18 mouse cellular contexts compared by ENCODE assay signal in the genomic region with DNA sequence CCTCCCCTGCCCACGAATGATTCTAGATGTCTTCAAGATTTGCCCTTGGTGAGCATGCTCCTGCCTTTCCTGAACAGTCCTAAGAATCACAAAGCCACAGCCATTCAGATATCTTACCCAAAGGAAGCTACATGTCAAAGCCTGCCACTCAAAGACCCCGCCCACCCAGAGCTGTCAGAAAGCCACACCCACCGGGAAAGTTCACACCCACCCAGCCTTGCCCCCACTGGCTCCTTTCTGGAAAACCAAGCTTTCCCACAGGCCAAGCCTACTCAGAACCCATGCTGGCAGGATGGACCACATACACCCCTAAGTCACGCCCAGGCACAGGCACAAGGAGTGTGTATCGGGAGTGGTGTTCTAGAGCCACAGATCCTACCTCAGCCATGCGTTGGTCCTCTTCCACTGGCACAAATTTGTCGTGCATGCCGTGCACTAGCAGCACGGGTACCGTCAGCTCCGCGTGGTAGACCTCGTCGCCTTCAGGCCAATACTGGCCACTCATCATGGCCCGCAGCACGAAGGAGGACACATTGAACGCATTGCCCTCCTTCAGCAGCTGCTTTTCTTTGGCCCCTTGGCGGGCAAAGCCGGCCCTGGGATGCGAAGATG. TPM values are rescaled to one million over a fixed set of nuclear protein-coding genes. Genes with fewer than 3 reads are reported as not detected.
A peak's percentile ranks its signal among the peaks of the same experiment; 100 is the strongest.
DNase-seq lines count a peak whose midpoint lies in the region; ATAC-seq and TF ChIP-seq lines count a peak whose summit lies in the region.
"Had no signal": no experiment of that assay in that cellular context is flagged by ENCODE, and none has a peak within 500 bp of the region (broad histone marks: within the 10 kb centered on the region; RNA-seq: fewer than 3 reads in every experiment).

No protein-coding gene starts in this region.

- peaks cover 8% of the 10 kb centered on the region for H3K4me1 ChIP-seq in forebrain, embryonic 14.5 days (ENCODE audit: control insufficient read depth, insufficient read depth, low read length)
- peaks cover 31% of the 10 kb centered on the region for H3K4me1 ChIP-seq in forebrain, embryonic 13.5 days
- peaks cover 9% of the 10 kb centered on the region; the same call in 1 of the 2 replicates for H3K4me1 ChIP-seq in midbrain, embryonic 11.5 days (ENCODE audit: control insufficient read depth, insufficient read depth, low read length)
- peaks cover 21% of the 10 kb centered on the region for H3K4me1 ChIP-seq in midbrain, embryonic 16.5 days (ENCODE audit: control insufficient read depth, insufficient read depth, low read length)
- peaks cover 8% of the 10 kb centered on the region for H3K4me1 ChIP-seq in ES-Bruce4 (ENCODE audit: control insufficient read depth, insufficient read depth, low read length)

- TF ChIP-seq POLR2A in ES-Bruce4 (IDR thresholded peaks at IDR 0.05; ENCODE audit: insufficient read depth, low read length), result no peak

- no peak overlapping the region for H3K27ac ChIP-seq in forebrain, embryonic 14.5 days (ENCODE audit: low read depth, low read length)
- H3K27ac ChIP-seq in forebrain, embryonic 13.5 days, result no peak overlapping the region
- H3K27ac ChIP-seq in midbrain, embryonic 11.5 days (ENCODE audit: low read depth, low read length), result no peak overlapping the region
- H3K27ac ChIP-seq in midbrain, embryonic 16.5 days (ENCODE audit: low read length), result no peak overlapping the region
- H3K27ac ChIP-seq in ES-Bruce4 (ENCODE audit: insufficient read depth, low read length), result no peak overlapping the region
- H3K27ac ChIP-seq: embryonic facial prominence, embryonic 12.5 days; heart, embryonic 13.5 days; hindbrain, embryonic 10.5 days; limb, embryonic 13.5 days; midbrain, embryonic 10.5 days; neural tube, embryonic 13.5 days had no signal

- no peaks in the 10 kb centered on the region for H3K9me3 ChIP-seq in forebrain, embryonic 14.5 days (replicated peaks; ENCODE audit: control insufficient read depth, low read length)
- H3K9me3 ChIP-seq in forebrain, embryonic 13.5 days (replicated peaks), result no peaks in the 10 kb centered on the region
- no peaks in the 10 kb centered on the region for H3K9me3 ChIP-seq in midbrain, embryonic 11.5 days (ENCODE audit: control insufficient read depth, low read length)
- H3K9me3 ChIP-seq in midbrain, embryonic 16.5 days (replicated peaks; ENCODE audit: control insufficient read depth, low read length, poor library complexity, severe bottlenecking), result no peaks in the 10 kb centered on the region; the same call in 1 of the 2 replicates
- H3K9me3 ChIP-seq in ES-Bruce4 (replicated peaks; ENCODE audit: control insufficient read depth, insufficient read depth, low read length, poor library complexity, severe bottlenecking), result no peaks in the 10 kb centered on the region
- H3K9me3 ChIP-seq: embryonic facial prominence, embryonic 12.5 days; heart, embryonic 13.5 days; hindbrain, embryonic 10.5 days; limb, embryonic 13.5 days; midbrain, embryonic 10.5 days; neural tube, embryonic 13.5 days had no signal

- WGBS in forebrain, embryonic 14.5 days, result 90% methylated on average over 20 of the region's 20 CpGs
- WGBS in forebrain, embryonic 13.5 days, result 84% methylated on average over 20 of the region's 20 CpGs
- WGBS in midbrain, embryonic 11.5 days, result 84% methylated on average over 20 of the region's 20 CpGs
- WGBS in midbrain, embryonic 16.5 days, result 87% methylated on average over 20 of the region's 20 CpGs

- H3K4me3 ChIP-seq in forebrain, embryonic 14.5 days (ENCODE audit: low read depth, low read length), result no peak overlapping the region
- H3K4me3 ChIP-seq in forebrain, embryonic 13.5 days, result no peak overlapping the region
- H3K4me3 ChIP-seq in midbrain, embryonic 11.5 days (ENCODE audit: low read depth, low read length), result no peak overlapping the region
- H3K4me3 ChIP-seq in midbrain, embryonic 16.5 days (ENCODE audit: low read depth, low read length), result no peak overlapping the region
- peak overlapping the region; percentile 19 for H3K4me3 ChIP-seq in ES-Bruce4 (ENCODE audit: low read depth, low read length)
- H3K4me3 ChIP-seq: embryonic facial prominence, embryonic 12.5 days; heart, embryonic 13.5 days; hindbrain, embryonic 10.5 days; limb, embryonic 13.5 days; neural tube, embryonic 13.5 days had no signal

- no peak for TF ChIP-seq CTCF in ES-Bruce4 (IDR thresholded peaks at IDR 0.05; ENCODE audit: low read depth, low read length)

- peaks cover 50% of the 10 kb centered on the region for H3K36me3 ChIP-seq in forebrain, embryonic 14.5 days (ENCODE audit: control insufficient read depth, insufficient read depth, low read length)
- H3K36me3 ChIP-seq in forebrain, embryonic 13.5 days (ENCODE audit: poor library complexity, severe bottlenecking), result peaks cover 54% of the 10 kb centered on the region
- H3K36me3 ChIP-seq in midbrain, embryonic 11.5 days (ENCODE audit: control insufficient read depth, insufficient read depth, low read length), result peaks cover 2% of the 10 kb centered on the region; the same call in 1 of the 2 replicates
- H3K36me3 ChIP-seq in midbrain, embryonic 16.5 days (ENCODE audit: control insufficient read depth, insufficient read depth, low read length), result peaks cover 20% of the 10 kb centered on the region
- no peaks in the 10 kb centered on the region for H3K36me3 ChIP-seq in ES-Bruce4 (ENCODE audit: control insufficient read depth, insufficient read depth, low read length, poor library complexity, severe bottlenecking)

- no peak for DNase-seq in forebrain, embryonic 14.5 days (ENCODE audit: low spot score)
- DNase-seq in midbrain, embryonic 11.5 days (ENCODE audit: low spot score, missing footprints), result peak; percentile 10
- peak; percentile 75 for DNase-seq in ZHBTc4 (ENCODE audit: low read depth, low spot score)
- DNase-seq: adrenal gland, postnatal 14 days; kidney, adult 2 months; kidney, postnatal 14 days; lung, postnatal 10 days; right cerebral cortex, postnatal 4 days had no signal

- ATAC-seq in forebrain, embryonic 14.5 days, result no peak
- ATAC-seq in forebrain, embryonic 13.5 days, result no peak
- ATAC-seq in midbrain, embryonic 11.5 days (ENCODE audit: low FRiP score), result no peak
- no peak for ATAC-seq in midbrain, embryonic 16.5 days
- no peak for ATAC-seq in megakaryocyte-erythroid progenitor cell, adult 5-6 weeks (replicated peaks; ENCODE audit: low FRiP score, low TSS enrichment, poor library complexity, severe bottlenecking)

- no peaks in the 10 kb centered on the region for H3K27me3 ChIP-seq in forebrain, embryonic 14.5 days (replicated peaks; ENCODE audit: control insufficient read depth, insufficient read depth, low read length)
- H3K27me3 ChIP-seq in forebrain, embryonic 13.5 days, result no peaks in the 10 kb centered on the region
- H3K27me3 ChIP-seq in midbrain, embryonic 11.5 days (ENCODE audit: control insufficient read depth, insufficient read depth, low read length), result no peaks in the 10 kb centered on the region
- H3K27me3 ChIP-seq in midbrain, embryonic 16.5 days (ENCODE audit: control insufficient read depth, insufficient read depth, low read depth, low read length), result no peaks in the 10 kb centered on the region
- 0 out of 2 replicates have a peak, but pooled peaks cover 2% of the 10 kb centered on the region for H3K27me3 ChIP-seq in ES-Bruce4 (ENCODE audit: control insufficient read depth, insufficient read depth, low read length, poor library complexity, severe bottlenecking)
- H3K27me3 ChIP-seq: embryonic facial prominence, embryonic 12.5 days; limb, embryonic 13.5 days; neural tube, embryonic 13.5 days had no signal

- no peak overlapping the region for H3K4me2 ChIP-seq in forebrain, embryonic 14.5 days (ENCODE audit: low read length)
- H3K4me2 ChIP-seq in forebrain, embryonic 13.5 days, result no peak overlapping the region
- no peak overlapping the region for H3K4me2 ChIP-seq in midbrain, embryonic 11.5 days
- no peak overlapping the region for H3K4me2 ChIP-seq in midbrain, embryonic 16.5 days (ENCODE audit: low read length)
- H3K4me2 ChIP-seq: embryonic facial prominence, embryonic 12.5 days; heart, embryonic 13.5 days; limb, embryonic 13.5 days; neural tube, embryonic 13.5 days had no signal

- no peak for TF ChIP-seq EP300 in ES-Bruce4 (IDR thresholded peaks at IDR 0.05; ENCODE audit: insufficient read depth, low read depth, low read length)

- H3K9ac ChIP-seq in forebrain, embryonic 14.5 days (ENCODE audit: low read length), result 0 out of 2 replicates have a peak overlapping the region, but pooled peaks have one; percentile 8
- H3K9ac ChIP-seq in forebrain, embryonic 13.5 days, result no peak overlapping the region
- no peak overlapping the region for H3K9ac ChIP-seq in midbrain, embryonic 11.5 days (ENCODE audit: low read length)
- no peak overlapping the region for H3K9ac ChIP-seq in midbrain, embryonic 16.5 days (ENCODE audit: low read depth, low read length)
- no peak overlapping the region for H3K9ac ChIP-seq in ES-Bruce4 (ENCODE audit: low read depth, poor library complexity, severe bottlenecking)
- H3K9ac ChIP-seq: embryonic facial prominence, embryonic 12.5 days; heart, embryonic 13.5 days; limb, embryonic 13.5 days; neural tube, embryonic 13.5 days had no signal

RNA-seq across cellular contexts. Expression of gene Abhd8, which starts 5.7 kb away (rescaled TPM):
- polyA plus RNA-seq in forebrain, embryonic 14.5 days (2014; fragmentation: Nextera tagmentation; extraction: Ambion mirVana), result 75.7 and 93.7 TPM in 2 replicates
- 93.9 and 95.7 TPM in 2 replicates for polyA plus RNA-seq in forebrain, embryonic 13.5 days (2015; fragmentation: Nextera tagmentation; extraction: Ambion mirVana)
- polyA plus RNA-seq in midbrain, embryonic 11.5 days (2014; fragmentation: Nextera tagmentation; extraction: Ambion mirVana), result 36.4 and 42.2 TPM in 2 replicates
- 176 TPM in 2 replicates for polyA plus RNA-seq in midbrain, embryonic 16.5 days (2015; fragmentation: Nextera tagmentation; extraction: Ambion mirVana)
- 10.1 and 13.7 TPM in 2 replicates for polyA plus RNA-seq in ES-Bruce4 (2011; ENCODE audit: insufficient read depth, insufficient read length, low read depth, missing spikeins)
- total RNA-seq in megakaryocyte-erythroid progenitor cell, adult 5-6 weeks (2014; fragmentation: Nextera tagmentation), result 5.3 and 7.1 TPM in 2 replicates
- 4.7 and 6.3 TPM in 2 replicates for total RNA-seq in megakaryocyte-erythroid progenitor cell, adult 5-6 weeks (2017)

RNA-seq across cellular contexts. Expression of gene Mrpl34, which starts 7.0 kb away (rescaled TPM):
- polyA plus RNA-seq in forebrain, embryonic 14.5 days (2014; fragmentation: Nextera tagmentation; extraction: Ambion mirVana), result 185 and 214 TPM in 2 replicates
- polyA plus RNA-seq in forebrain, embryonic 13.5 days (2015; fragmentation: Nextera tagmentation; extraction: Ambion mirVana), result 212 and 245 TPM in 2 replicates
- 249 and 251 TPM in 2 replicates for polyA plus RNA-seq in midbrain, embryonic 11.5 days (2014; fragmentation: Nextera tagmentation; extraction: Ambion mirVana)
- 182 and 191 TPM in 2 replicates for polyA plus RNA-seq in midbrain, embryonic 16.5 days (2015; fragmentation: Nextera tagmentation; extraction: Ambion mirVana)
- 68.1 and 77.0 TPM in 2 replicates for polyA plus RNA-seq in ES-Bruce4 (2011; ENCODE audit: insufficient read depth, insufficient read length, low read depth, missing spikeins)
- total RNA-seq in megakaryocyte-erythroid progenitor cell, adult 5-6 weeks (2014; fragmentation: Nextera tagmentation), result 82.3 and 120 TPM in 2 replicates
- total RNA-seq in megakaryocyte-erythroid progenitor cell, adult 5-6 weeks (2017), result 46.7 and 63.4 TPM in 2 replicates

RNA-seq across cellular contexts. Expression of gene Dda1, which starts 11.2 kb away (rescaled TPM):
- 207 and 225 TPM in 2 replicates for polyA plus RNA-seq in forebrain, embryonic 14.5 days (2014; fragmentation: Nextera tagmentation; extraction: Ambion mirVana)
- 185 and 193 TPM in 2 replicates for polyA plus RNA-seq in forebrain, embryonic 13.5 days (2015; fragmentation: Nextera tagmentation; extraction: Ambion mirVana)
- 128 and 129 TPM in 2 replicates for polyA plus RNA-seq in midbrain, embryonic 11.5 days (2014; fragmentation: Nextera tagmentation; extraction: Ambion mirVana)
- polyA plus RNA-seq in midbrain, embryonic 16.5 days (2015; fragmentation: Nextera tagmentation; extraction: Ambion mirVana), result 224 and 231 TPM in 2 replicates
- polyA plus RNA-seq in ES-Bruce4 (2011; ENCODE audit: insufficient read depth, insufficient read length, low read depth, missing spikeins), result 37.5 and 38.2 TPM in 2 replicates
- total RNA-seq in megakaryocyte-erythroid progenitor cell, adult 5-6 weeks (2014; fragmentation: Nextera tagmentation), result 31.4 and 47.5 TPM in 2 replicates
- 13.3 and 19.6 TPM in 2 replicates for total RNA-seq in megakaryocyte-erythroid progenitor cell, adult 5-6 weeks (2017)

RNA-seq across cellular contexts. Expression of gene Ano8, which starts 28.0 kb away (rescaled TPM):
- 5.4 and 6.3 TPM in 2 replicates for polyA plus RNA-seq in forebrain, embryonic 14.5 days (2014; fragmentation: Nextera tagmentation; extraction: Ambion mirVana)
- polyA plus RNA-seq in forebrain, embryonic 13.5 days (2015; fragmentation: Nextera tagmentation; extraction: Ambion mirVana), result 4.0 and 4.5 TPM in 2 replicates
- 4.0 and 4.7 TPM in 2 replicates for polyA plus RNA-seq in midbrain, embryonic 11.5 days (2014; fragmentation: Nextera tagmentation; extraction: Ambion mirVana)
- 4.0 and 5.9 TPM in 2 replicates for polyA plus RNA-seq in midbrain, embryonic 16.5 days (2015; fragmentation: Nextera tagmentation; extraction: Ambion mirVana)
- polyA plus RNA-seq in ES-Bruce4 (2011; ENCODE audit: insufficient read depth, insufficient read length, low read depth, missing spikeins), result 7.0 and 7.1 TPM in 2 replicates
- total RNA-seq in megakaryocyte-erythroid progenitor cell, adult 5-6 weeks (2014; fragmentation: Nextera tagmentation), result 2.4 and 4.5 TPM in 2 replicates
- 2.3 and 3.4 TPM in 2 replicates for total RNA-seq in megakaryocyte-erythroid progenitor cell, adult 5-6 weeks (2017)

RNA-seq across cellular contexts. Expression of gene Gtpbp3, which starts 30.1 kb away (rescaled TPM):
- 2.2 and 3.8 TPM in 2 replicates for polyA plus RNA-seq in forebrain, embryonic 14.5 days (2014; fragmentation: Nextera tagmentation; extraction: Ambion mirVana)
- 13.4 TPM in 2 replicates for polyA plus RNA-seq in forebrain, embryonic 13.5 days (2015; fragmentation: Nextera tagmentation; extraction: Ambion mirVana)
- 4.0 and 4.6 TPM in 2 replicates for polyA plus RNA-seq in midbrain, embryonic 11.5 days (2014; fragmentation: Nextera tagmentation; extraction: Ambion mirVana)
- 11.8 and 12.5 TPM in 2 replicates for polyA plus RNA-seq in midbrain, embryonic 16.5 days (2015; fragmentation: Nextera tagmentation; extraction: Ambion mirVana)
- 14.8 and 16.3 TPM in 2 replicates for polyA plus RNA-seq in ES-Bruce4 (2011; ENCODE audit: insufficient read depth, insufficient read length, low read depth, missing spikeins)
- total RNA-seq in megakaryocyte-erythroid progenitor cell, adult 5-6 weeks (2014; fragmentation: Nextera tagmentation), result 15.1 and 20.3 TPM in 2 replicates
- total RNA-seq in megakaryocyte-erythroid progenitor cell, adult 5-6 weeks (2017), result 18.7 and 32.1 TPM in 2 replicates
